Mouse (Mus musculus) forebrain, postnatal 0 days (tissue): ENCODE results near the gene Vps13d. TPM values are rescaled to one million over a fixed set of nuclear protein-coding genes. Genes with fewer than 3 reads are reported as not detected.
A peak's percentile ranks its signal among the peaks of the same experiment; 100 is the strongest.

Experiments
- ATAC-seq: fragments of 200-750 bp; cut with Nextera tagmentation; 2 replicates; pipeline ENCODE4 v1.8.0; 2017; ENCODE audit warnings: mild to moderate bottlenecking, moderate library complexity
- DNase-seq: peaks from one replicate; pipeline ENCODE4 v3.0.0-alpha.2; 2015
- H3K27ac ChIP-seq: fragments of 300-500 bp; sonication (generic); 2 replicates; pipeline ENCODE4 v1.5.1; 2014; ENCODE audit warnings: low read depth, mild to moderate bottlenecking, antibody characterized with exemption, low read length, moderate library complexity, mixed read lengths
- H3K27me3 ChIP-seq: fragments of 300-500 bp; sonication (generic); 2 replicates; pipeline ENCODE4 v1.6.1; 2014; ENCODE audit warnings: mild to moderate bottlenecking, low read length, mixed read lengths; ENCODE audit not compliant: insufficient read depth
- H3K36me3 ChIP-seq: fragments of 300-500 bp; sonication (generic); 2 replicates; pipeline ENCODE4 v1.6.1; 2014; ENCODE audit warnings: mild to moderate bottlenecking, moderate library complexity; ENCODE audit not compliant: insufficient read depth
- H3K4me1 ChIP-seq: fragments of 300-500 bp; sonication (generic); 2 replicates; pipeline ENCODE4 v1.6.1; 2014; ENCODE audit warnings: antibody characterized with exemption; ENCODE audit not compliant: insufficient read depth
- H3K4me2 ChIP-seq: fragments of 300-500 bp; sonication (generic); 2 replicates; pipeline ENCODE4 v1.6.1; 2014; ENCODE audit warnings: low read depth, mild to moderate bottlenecking, moderate library complexity
- H3K4me3 ChIP-seq: fragments of 300-500 bp; sonication (generic); 2 replicates; pipeline ENCODE4 v1.5.1; 2014; ENCODE audit warnings: low read depth, low read length, mixed read lengths
- H3K9ac ChIP-seq: fragments of 300-500 bp; sonication (generic); 2 replicates; pipeline ENCODE4 v1.6.1; 2014; ENCODE audit warnings: mild to moderate bottlenecking
- H3K9me3 ChIP-seq: fragments of 300-500 bp; sonication (generic); 2 replicates; pipeline ENCODE4 v1.6.1; 2016; ENCODE audit warnings: low read length
- CTCF ChIP-seq: sonication (generic); IDR thresholded peaks from 2 replicates; pipeline ENCODE4 v1.5.1; 2016; ENCODE audit warnings: antibody characterized with exemption, control low read depth, low read depth
- WGBS: fragments of 180-500 bp; shearing (Covaris S2); extraction: QIAGEN DNeasy Blood & Tissue Kit; methylation state at CpG from one replicate; pipeline ENCODE4 v1.1.7; 2014; 5-methylcytosine and 5-hydroxymethylcytosine counted together
- polyA plus RNA-seq: library from polyadenylated mRNA; unstranded; fragments of >200 nt; fragmentation: Nextera tagmentation; extraction: Ambion mirVana; gene quantifications from 2 replicates; pipeline ENCODE4 v1.2.1, GENCODE M21; 2015
- total RNA-seq: library from RNA; depleted of rRNA; stranded (reverse); fragments of >200 nt; gene quantifications from 2 replicates; pipeline ENCODE4 v1.2.3, GENCODE M21; 2014

Vps13d gene
- total and polyA plus RNA-seq, 2 experiments from 2014 or later, result 6.4 to 30.8 TPM

DNA sequence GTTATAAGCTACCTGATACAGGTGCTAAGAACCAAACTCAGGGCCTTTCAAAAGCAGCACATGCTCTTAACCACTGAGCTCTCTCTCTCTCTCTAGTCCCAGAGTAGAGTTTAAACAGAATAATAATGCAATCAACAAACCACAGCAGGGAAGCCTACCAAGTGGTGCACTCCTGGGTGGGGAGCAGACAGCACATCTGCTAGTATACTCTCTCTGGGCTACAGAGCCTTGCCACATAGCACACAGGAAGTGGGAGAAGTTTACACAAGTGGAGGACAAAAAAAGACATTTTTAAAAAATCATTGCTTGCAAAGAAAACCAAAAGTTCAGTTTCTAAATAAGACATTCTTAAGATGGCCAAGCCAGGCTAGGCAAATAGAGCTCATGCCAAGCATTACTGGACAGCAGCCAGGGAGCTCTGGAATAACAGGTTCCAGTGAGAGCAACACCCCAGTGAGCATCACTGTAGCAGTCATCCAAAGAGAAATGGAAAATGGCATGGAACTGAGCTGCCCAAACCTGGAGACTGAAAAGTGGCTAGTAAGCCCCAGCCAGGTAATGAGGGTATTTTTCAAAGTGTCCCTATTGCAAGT, 64.8 kb downstream of the Vps13d start:
- Histone ChIP-seq H3K9me3 (no peaks in the 10 kb centered on the region), H3K27ac (no peak overlapping the region), H3K4me3 (no peak overlapping the region), H3K4me1 (no peaks in the 10 kb centered on the region), H3K27me3 (no peaks in the 10 kb centered on the region), H3K4me2 (no peak overlapping the region), H3K9ac (no peak overlapping the region), H3K36me3 (peaks cover 74% of the 10 kb centered on the region)
- ATAC-seq (no peak), DNase-seq (no peak)
- no peak for TF ChIP-seq CTCF

DNA sequence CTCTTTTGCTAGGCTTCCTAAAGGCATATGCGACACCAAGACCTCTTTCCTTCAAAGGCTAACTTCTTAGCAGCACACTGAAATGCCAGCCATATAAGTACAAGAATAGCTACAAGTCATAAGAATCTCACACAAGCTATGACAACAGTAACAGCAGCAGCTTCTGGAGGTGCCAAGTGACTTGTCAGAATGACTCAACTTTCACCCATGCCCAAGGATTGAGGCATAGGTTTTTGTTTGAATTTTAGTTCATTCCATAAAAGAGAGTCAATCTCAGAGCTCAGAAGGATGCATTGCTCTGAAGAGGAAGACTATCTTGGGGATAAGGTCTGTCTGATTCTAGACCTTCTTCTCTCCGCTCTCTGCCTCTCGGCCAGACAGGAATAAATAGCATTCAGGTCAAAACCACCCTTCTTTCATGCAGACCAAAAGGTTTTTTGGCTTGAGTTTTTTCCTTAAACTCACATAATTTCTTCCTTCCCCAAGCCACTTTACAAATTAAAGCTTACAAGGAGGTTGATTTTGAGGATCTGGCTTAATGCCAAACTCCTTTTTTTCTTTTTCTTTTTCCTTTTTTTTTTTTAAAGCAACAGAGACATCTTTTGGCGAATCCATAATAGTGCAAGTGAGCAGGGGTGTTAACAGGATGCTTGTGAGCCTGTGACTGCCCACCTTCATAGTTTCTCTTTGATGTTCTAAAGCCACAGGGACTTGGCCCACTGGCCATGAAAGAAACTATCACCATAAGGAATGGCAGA, 69.2 kb downstream of the Vps13d start:
- WGBS, result 63% methylated on average over 4 of the region's 4 CpGs
- no peak overlapping the region for H3K4me3 ChIP-seq
- H3K4me1 ChIP-seq, result no peaks in the 10 kb centered on the region
- TF ChIP-seq CTCF, result no peak
- H3K4me2 ChIP-seq, result no peak overlapping the region
- H3K27ac ChIP-seq, result no peak overlapping the region
- no peaks in the 10 kb centered on the region for H3K9me3 ChIP-seq
- DNase-seq, result peak; percentile 40
- H3K27me3 ChIP-seq, result no peaks in the 10 kb centered on the region
- H3K9ac ChIP-seq, result no peak overlapping the region
- peak; percentile 25; the same call in 1 of the 2 replicates for ATAC-seq
- H3K36me3 ChIP-seq, result peaks cover 68% of the 10 kb centered on the region

DNA sequence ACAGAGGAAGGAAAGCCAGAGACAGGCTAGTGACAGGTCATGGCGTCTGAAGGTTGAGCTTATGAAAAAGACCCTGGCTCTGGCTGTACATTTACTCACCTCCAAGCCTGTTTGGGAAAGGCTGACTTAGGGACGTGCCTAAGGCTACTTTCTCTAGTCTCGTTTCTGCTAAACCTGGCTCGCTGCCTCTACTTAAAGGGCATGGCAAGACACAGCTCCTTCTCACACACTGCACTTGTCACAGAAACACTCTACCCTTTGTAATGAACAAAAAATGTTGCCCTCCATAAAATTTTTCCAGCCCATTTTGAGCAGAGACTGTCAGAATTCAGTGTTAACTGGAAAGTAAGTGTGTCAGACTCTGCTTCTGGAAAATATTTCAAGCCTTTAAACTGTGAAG, 70.4 kb downstream of the Vps13d start:
- Histone ChIP-seq H3K27ac (no peak overlapping the region), H3K4me1 (no peaks in the 10 kb centered on the region), H3K9me3 (no peaks in the 10 kb centered on the region), H3K36me3 (peaks cover 63% of the 10 kb centered on the region), H3K9ac (no peak overlapping the region), H3K4me2 (no peak overlapping the region), H3K4me3 (no peak overlapping the region), H3K27me3 (no peaks in the 10 kb centered on the region)
- TF ChIP-seq CTCF, result no peak
- no peak for DNase-seq
- WGBS, result 72% methylated on average over 4 of the region's 4 CpGs
- ATAC-seq, result no peak

DNA sequence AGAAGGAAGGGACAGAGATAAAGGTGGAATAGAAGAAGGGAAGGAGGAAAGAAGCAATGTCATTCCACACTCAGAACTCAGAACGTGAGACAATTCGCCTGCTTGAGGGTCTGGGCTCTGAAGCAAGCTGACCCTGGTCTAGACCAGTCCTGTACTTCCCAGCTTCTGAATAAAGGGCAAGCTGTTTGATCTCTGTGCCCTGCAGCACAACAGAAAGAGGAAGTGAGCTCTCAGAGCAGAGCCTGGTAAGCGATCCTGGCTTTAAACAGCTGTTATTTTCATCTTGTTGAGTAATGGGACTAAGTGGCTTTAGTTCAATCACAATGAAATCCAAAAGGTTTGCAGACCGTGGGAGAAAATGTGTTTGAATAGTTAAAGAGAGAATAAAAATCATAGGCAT, 83.2 kb downstream of the Vps13d start:
- Histone ChIP-seq H3K27ac (no peak overlapping the region), H3K27me3 (no peaks in the 10 kb centered on the region), H3K4me2 (no peak overlapping the region), H3K9ac (no peak overlapping the region), H3K4me3 (no peak overlapping the region), H3K9me3 (no peaks in the 10 kb centered on the region), H3K4me1 (no peaks in the 10 kb centered on the region), H3K36me3 (peaks cover 73% of the 10 kb centered on the region)
- ATAC-seq (no peak), DNase-seq (no peak)
- no peak for TF ChIP-seq CTCF
- WGBS, result 52% methylated on average over 4 of the region's 4 CpGs

DNA sequence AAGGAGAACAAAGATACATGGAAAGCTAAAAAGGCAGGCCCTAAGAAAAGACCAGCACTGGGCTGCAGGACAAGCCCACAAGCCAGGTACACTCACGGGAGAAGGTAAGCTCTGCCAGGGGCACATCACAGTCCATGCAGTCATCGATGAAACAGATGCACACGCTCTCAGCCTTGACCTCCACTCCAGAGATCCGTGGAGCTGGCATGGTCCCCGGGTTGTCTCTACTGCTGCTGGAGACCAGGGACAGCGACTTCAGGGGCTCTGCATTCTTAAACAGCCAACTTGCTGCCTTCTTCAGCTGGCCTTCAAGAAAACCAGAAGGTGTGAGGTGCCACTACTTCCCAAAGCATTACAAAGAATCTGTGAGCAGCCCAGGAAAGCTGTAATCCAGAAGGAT, 84.1 kb downstream of the Vps13d start:
- Histone ChIP-seq H3K4me2 (no peak overlapping the region), H3K36me3 (peaks cover 72% of the 10 kb centered on the region), H3K9ac (no peak overlapping the region), H3K27ac (no peak overlapping the region), H3K4me1 (no peaks in the 10 kb centered on the region), H3K27me3 (no peaks in the 10 kb centered on the region), H3K4me3 (no peak overlapping the region), H3K9me3 (no peaks in the 10 kb centered on the region)
- TF ChIP-seq CTCF, result no peak
- 90% methylated on average over 6 of the region's 6 CpGs for WGBS
- no peak for ATAC-seq
- DNase-seq, result no peak

DNA sequence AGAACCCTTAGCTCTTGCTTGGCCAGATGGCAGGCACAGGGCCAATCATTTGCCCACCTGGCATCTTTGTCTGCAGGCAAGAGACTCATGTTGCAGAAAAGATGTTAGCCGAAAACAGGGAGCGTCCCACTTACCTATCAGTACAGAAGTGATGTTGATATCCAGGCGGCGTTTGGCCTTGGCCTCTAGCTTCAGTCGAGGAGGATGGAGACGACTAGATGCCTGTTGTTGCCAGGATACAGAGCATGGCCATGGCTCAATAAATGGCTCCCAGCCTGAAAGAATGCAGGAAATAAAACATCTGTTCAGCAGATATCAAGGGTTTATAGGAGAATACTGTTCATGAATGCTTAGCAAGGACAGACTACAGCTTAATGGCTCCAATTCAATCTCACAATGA, 88.0 kb downstream of the Vps13d start:
- ATAC-seq, result no peak
- Histone ChIP-seq H3K4me1 (0 out of 2 replicates have a peak, but pooled peaks cover 4% of the 10 kb centered on the region), H3K4me3 (no peak overlapping the region), H3K27me3 (no peaks in the 10 kb centered on the region), H3K4me2 (no peak overlapping the region), H3K27ac (no peak overlapping the region), H3K9me3 (no peaks in the 10 kb centered on the region), H3K9ac (no peak overlapping the region), H3K36me3 (peaks cover 64% of the 10 kb centered on the region)
- TF ChIP-seq CTCF, result no peak
- no peak for DNase-seq
- 84% methylated on average over 6 of the region's 6 CpGs for WGBS

DNA sequence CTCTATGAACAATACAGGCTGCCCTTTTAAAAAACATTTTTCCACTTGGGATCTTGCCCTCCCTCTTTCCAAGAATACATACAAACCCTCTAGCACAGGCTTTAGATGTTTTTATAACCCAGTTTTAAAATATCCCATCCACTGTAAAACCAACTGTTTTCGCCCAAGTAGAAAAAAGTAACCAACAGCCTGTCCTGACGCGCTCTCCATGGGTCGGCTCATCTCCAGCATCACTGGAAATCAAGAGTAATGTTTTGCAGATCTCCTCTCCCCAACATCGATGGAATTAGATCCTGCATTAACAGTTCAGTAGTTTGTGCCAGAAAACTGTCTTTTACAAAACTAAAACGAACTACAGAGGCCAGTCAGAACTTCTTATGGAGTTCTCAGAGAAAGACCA, 89.5 kb downstream of the Vps13d start:
- Histone ChIP-seq H3K4me3 (no peak overlapping the region), H3K27ac (0 out of 2 replicates have a peak overlapping the region, but pooled peaks have one; percentile 67), H3K36me3 (peaks cover 57% of the 10 kb centered on the region), H3K4me1 (0 out of 2 replicates have a peak, but pooled peaks cover 4% of the 10 kb centered on the region), H3K9me3 (no peaks in the 10 kb centered on the region), H3K4me2 (no peak overlapping the region), H3K9ac (no peak overlapping the region), H3K27me3 (no peaks in the 10 kb centered on the region)
- no peak for TF ChIP-seq CTCF
- WGBS, result 38% methylated on average over 6 of the region's 6 CpGs
- DNase-seq, result peak; percentile 57
- no peak; the same call in 1 of the 2 replicates for ATAC-seq
